Mouse (Mus musculus): ENCODE measurements around the gene Cstad. TPM values are rescaled to one million over a fixed set of nuclear protein-coding genes. Genes with fewer than 3 reads are reported as not detected.

Gene Cstad
- polyA plus RNA-seq, 1 experiment from 2014 or later = 0.83 TPM

GRCm38 (mm10) chr2:30573522-30573921 is 21.3 kb upstream of the Cstad start:
- Histone ChIP-seq H3K36me3 (no peaks in the 10 kb centered on the region), H3K4me2 (no peak overlapping the region), H3K27ac (replicated peaks) (no peak overlapping the region), H3K9me3 (replicated peaks) (no peaks in the 10 kb centered on the region; the same call in 1 of the 2 replicates), H3K9ac (replicated peaks) (no peak overlapping the region), H3K4me3 (replicated peaks) (no peak overlapping the region), H3K27me3 (replicated peaks) (no peaks in the 10 kb centered on the region), H3K4me1 (no peaks in the 10 kb centered on the region)
- 89% methylated on average over 4 of the region's 4 CpGs for WGBS
- no peak for ATAC-seq (ENCODE audit: low FRiP score)

- Histone ChIP-seq H3K27ac (replicated peaks) (no peak overlapping the region), H3K9me3 (replicated peaks) (no peaks in the 10 kb centered on the region; the same call in 1 of the 2 replicates), H3K9ac (replicated peaks) (no peak overlapping the region), H3K36me3 (no peaks in the 10 kb centered on the region), H3K4me3 (replicated peaks) (no peak overlapping the region), H3K27me3 (replicated peaks) (no peaks in the 10 kb centered on the region), H3K4me1 (no peaks in the 10 kb centered on the region), H3K4me2 (no peak overlapping the region)
- no peak for ATAC-seq (ENCODE audit: low FRiP score)
- 91% methylated on average over 9 of the region's 9 CpGs for WGBS
Measured at GRCm38 (mm10) chr2:30577010-30577409, 17.8 kb upstream of the Cstad start.

GRCm38 (mm10) chr2:30578006-30578405 is 16.8 kb upstream of the Cstad start:
- no peak overlapping the region for H3K27ac ChIP-seq (replicated peaks)
- no peaks in the 10 kb centered on the region for H3K4me1 ChIP-seq
- no peaks in the 10 kb centered on the region for H3K36me3 ChIP-seq
- H3K9ac ChIP-seq (replicated peaks) = no peak overlapping the region
- 62% methylated on average over 2 of the region's 2 CpGs for WGBS
- no peaks in the 10 kb centered on the region for H3K27me3 ChIP-seq (replicated peaks)
- no peak for ATAC-seq (ENCODE audit: low FRiP score)
- no peak overlapping the region for H3K4me3 ChIP-seq (replicated peaks)
- H3K9me3 ChIP-seq (replicated peaks) = no peaks in the 10 kb centered on the region; the same call in 1 of the 2 replicates
- no peak overlapping the region for H3K4me2 ChIP-seq

- H3K4me2 ChIP-seq = no peak overlapping the region
- WGBS = 27% methylated on average over 8 of the region's 8 CpGs
- no peaks in the 10 kb centered on the region for H3K9me3 ChIP-seq (replicated peaks)
- ATAC-seq (ENCODE audit: low FRiP score) = no peak
- no peak overlapping the region for H3K9ac ChIP-seq (replicated peaks)
- no peaks in the 10 kb centered on the region for H3K27me3 ChIP-seq (replicated peaks)
- H3K4me3 ChIP-seq (replicated peaks) = no peak overlapping the region
- H3K4me1 ChIP-seq = peaks cover 14% of the 10 kb centered on the region
- H3K27ac ChIP-seq (replicated peaks) = no peak overlapping the region
- no peaks in the 10 kb centered on the region for H3K36me3 ChIP-seq
Measured at GRCm38 (mm10) chr2:30587161-30587560, 7.7 kb upstream of the Cstad start.

DNA sequence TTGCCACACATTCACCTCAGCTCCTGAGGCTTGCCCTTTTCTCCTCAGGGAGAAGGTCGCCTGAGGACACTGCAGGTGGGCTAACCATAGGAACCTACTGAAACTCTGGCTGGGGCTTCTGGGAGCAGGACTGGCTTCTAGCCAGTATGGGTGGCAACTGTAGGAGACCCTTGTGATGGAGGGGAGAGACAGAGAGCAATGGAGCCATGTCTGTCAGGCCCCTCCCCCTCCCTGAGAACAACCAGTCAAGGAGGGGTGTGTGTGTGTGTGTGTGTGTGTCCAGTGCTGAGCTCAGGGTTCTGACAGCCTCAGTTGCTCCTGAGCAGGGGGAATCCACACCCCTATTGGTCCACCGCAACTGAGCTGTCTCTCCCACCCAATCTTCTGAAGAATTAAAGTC is 7.2 kb upstream of the Cstad start:
- Histone ChIP-seq H3K4me3 (replicated peaks) (no peak overlapping the region), H3K27me3 (replicated peaks) (no peaks in the 10 kb centered on the region), H3K36me3 (no peaks in the 10 kb centered on the region), H3K4me1 (peaks cover 14% of the 10 kb centered on the region), H3K27ac (replicated peaks) (no peak overlapping the region), H3K9ac (replicated peaks) (no peak overlapping the region), H3K4me2 (no peak overlapping the region), H3K9me3 (replicated peaks) (no peaks in the 10 kb centered on the region)
- no peak for ATAC-seq (ENCODE audit: low FRiP score)
- WGBS = 63% methylated on average over 2 of the region's 2 CpGs

GRCm38 (mm10) chr2:30588985-30589511 is 5.8 kb upstream of the Cstad start:
- no peak overlapping the region for H3K4me3 ChIP-seq (replicated peaks)
- H3K36me3 ChIP-seq = no peaks in the 10 kb centered on the region
- H3K9ac ChIP-seq (replicated peaks) = no peak overlapping the region
- 87% methylated on average over 4 of the region's 4 CpGs for WGBS
- no peaks in the 10 kb centered on the region for H3K27me3 ChIP-seq (replicated peaks)
- H3K4me1 ChIP-seq = peaks cover 24% of the 10 kb centered on the region
- no peak overlapping the region for H3K4me2 ChIP-seq
- ATAC-seq (ENCODE audit: low FRiP score) = no peak
- H3K9me3 ChIP-seq (replicated peaks) = no peaks in the 10 kb centered on the region
- no peak overlapping the region for H3K27ac ChIP-seq (replicated peaks)

DNA sequence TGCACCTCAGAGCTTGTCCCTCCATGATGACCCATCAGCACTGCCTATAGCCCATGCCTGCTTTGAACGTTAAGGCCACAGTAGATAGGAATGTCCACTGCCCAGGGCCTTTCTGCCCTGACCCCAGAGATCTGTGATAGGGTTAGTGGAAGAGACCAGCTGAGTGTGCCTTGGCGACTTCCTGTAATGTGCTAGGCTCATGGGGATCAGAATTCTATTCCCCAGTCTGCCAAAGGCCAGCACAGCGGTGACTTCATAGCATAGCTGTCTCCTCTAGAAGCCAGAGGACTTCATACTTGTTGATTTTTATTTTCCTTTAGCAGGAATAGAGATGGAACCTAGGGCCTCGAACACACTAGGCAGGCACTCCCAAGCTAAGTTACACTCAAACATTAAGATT is 5.1 kb upstream of the Cstad start:
- Histone ChIP-seq H3K4me1 (peaks cover 32% of the 10 kb centered on the region), H3K27me3 (replicated peaks) (no peaks in the 10 kb centered on the region), H3K4me3 (replicated peaks) (no peak overlapping the region), H3K4me2 (no peak overlapping the region), H3K36me3 (no peaks in the 10 kb centered on the region), H3K27ac (replicated peaks) (no peak overlapping the region), H3K9ac (replicated peaks) (no peak overlapping the region), H3K9me3 (replicated peaks) (no peaks in the 10 kb centered on the region)
- 88% methylated on average over 4 of the region's 4 CpGs for WGBS
- ATAC-seq (ENCODE audit: low FRiP score) = no peak

- no peaks in the 10 kb centered on the region for H3K36me3 ChIP-seq
- H3K4me2 ChIP-seq = peak overlapping the region; percentile 50
- H3K4me3 ChIP-seq (replicated peaks) = 0 out of 2 replicates have a peak overlapping the region, but pooled peaks have one; percentile 1
- 10% methylated on average over 3 of the region's 3 CpGs for WGBS
- H3K4me1 ChIP-seq = peaks cover 40% of the 10 kb centered on the region
- H3K9ac ChIP-seq (replicated peaks) = no peak overlapping the region
- H3K27me3 ChIP-seq (replicated peaks) = no peaks in the 10 kb centered on the region
- peak overlapping the region; percentile 75 for H3K27ac ChIP-seq (replicated peaks)
- ATAC-seq (ENCODE audit: low FRiP score) = peak; percentile 56; the same call in 1 of the 2 replicates
- no peaks in the 10 kb centered on the region for H3K9me3 ChIP-seq (replicated peaks)
Measured at GRCm38 (mm10) chr2:30590909-30591308, 3.9 kb upstream of the Cstad start.

DNA sequence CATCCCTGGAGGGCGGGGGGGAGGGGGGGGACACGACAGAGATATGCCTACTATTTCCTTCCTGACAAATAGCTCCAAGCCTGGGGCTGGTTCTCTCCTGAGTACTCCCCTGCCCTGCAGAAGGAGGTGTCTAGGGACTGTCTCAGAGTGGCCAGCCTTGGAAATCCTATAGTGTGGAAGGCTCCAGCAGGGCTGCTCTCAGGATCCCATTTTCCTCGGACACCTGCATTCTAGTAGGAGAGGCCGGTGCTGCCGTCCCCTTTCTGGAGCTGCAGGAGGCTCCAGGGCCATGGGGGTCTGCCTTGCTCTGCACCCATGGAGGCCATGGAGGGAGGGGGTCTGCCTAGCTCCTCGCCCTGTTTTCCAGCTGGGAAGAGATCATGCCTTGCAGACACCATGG is 2.4 kb upstream of the Cstad start:
- Histone ChIP-seq H3K27me3 (replicated peaks) (no peaks in the 10 kb centered on the region), H3K27ac (replicated peaks) (no peak overlapping the region), H3K4me2 (no peak overlapping the region), H3K9me3 (replicated peaks) (no peaks in the 10 kb centered on the region), H3K4me1 (peaks cover 33% of the 10 kb centered on the region), H3K36me3 (no peaks in the 10 kb centered on the region), H3K4me3 (replicated peaks) (no peak overlapping the region), H3K9ac (replicated peaks) (no peak overlapping the region)
- 78% methylated on average over 6 of the region's 6 CpGs for WGBS
- no peak for ATAC-seq (ENCODE audit: low FRiP score)

DNA sequence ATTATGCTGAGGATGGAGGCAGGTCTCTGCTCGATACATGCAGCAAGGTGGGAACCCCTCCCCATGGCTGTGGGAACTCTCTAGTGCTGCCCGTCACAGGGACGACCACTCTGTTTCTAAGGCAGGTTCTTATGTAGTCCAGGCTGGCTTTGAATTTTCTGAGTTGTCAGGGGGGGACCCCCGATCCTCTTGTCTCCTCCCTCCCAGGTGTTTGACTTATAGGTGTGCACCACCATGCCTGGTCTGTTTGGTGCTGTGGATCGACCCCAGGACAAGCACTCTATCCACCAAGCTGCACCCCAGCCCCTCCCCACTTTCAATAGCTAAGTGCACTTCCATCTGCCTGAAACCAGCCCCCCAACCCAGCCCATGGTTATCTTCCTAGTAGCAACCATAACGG is 1.9 kb upstream of the Cstad start:
- H3K9ac ChIP-seq (replicated peaks) = 0 out of 2 replicates have a peak overlapping the region, but pooled peaks have one; percentile 54
- H3K4me2 ChIP-seq = no peak overlapping the region
- peaks cover 31% of the 10 kb centered on the region for H3K4me1 ChIP-seq
- peak overlapping the region; percentile 99 for H3K27ac ChIP-seq (replicated peaks)
- no peaks in the 10 kb centered on the region for H3K9me3 ChIP-seq (replicated peaks)
- H3K27me3 ChIP-seq (replicated peaks) = no peaks in the 10 kb centered on the region
- ATAC-seq (ENCODE audit: low FRiP score) = no peak
- H3K4me3 ChIP-seq (replicated peaks) = no peak overlapping the region
- H3K36me3 ChIP-seq = no peaks in the 10 kb centered on the region
- WGBS = 85% methylated on average over 6 of the region's 6 CpGs

DNA sequence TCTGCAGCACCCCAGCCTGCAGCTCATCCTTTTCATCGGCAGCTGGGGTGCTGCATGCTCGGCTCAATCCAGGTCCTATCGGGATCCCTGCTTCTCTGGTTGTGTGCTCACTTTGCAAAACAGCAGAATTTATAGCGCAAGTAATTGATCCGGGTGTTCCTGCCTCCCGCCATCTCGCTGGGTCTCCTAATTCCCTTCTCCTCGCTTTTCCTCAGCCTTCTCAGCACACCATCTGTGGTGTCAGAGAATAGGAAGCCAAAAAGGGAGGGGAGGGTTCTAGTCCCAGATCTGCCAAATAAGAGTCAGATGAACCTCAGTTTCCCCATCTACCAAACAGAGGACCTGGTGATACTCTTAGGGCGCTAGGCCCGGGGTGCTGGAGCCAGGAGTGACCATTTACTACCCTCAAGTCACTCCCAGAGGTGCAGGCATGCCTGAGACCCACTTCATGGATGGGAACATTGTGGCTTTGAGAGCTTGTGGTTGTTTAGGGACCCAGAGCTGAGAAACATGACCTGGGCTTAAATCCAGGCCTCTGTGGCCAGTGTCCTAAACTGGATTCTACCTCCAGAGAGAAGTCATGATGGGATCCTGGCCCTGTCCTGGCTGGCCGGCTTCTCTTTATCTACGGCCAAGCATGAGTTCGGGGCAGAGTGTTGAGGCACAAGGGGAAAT is 1.1 kb upstream of the Cstad start:
- Histone ChIP-seq H3K4me1 (peaks cover 31% of the 10 kb centered on the region), H3K9me3 (replicated peaks) (no peaks in the 10 kb centered on the region), H3K9ac (replicated peaks) (peak overlapping the region; percentile 54), H3K27me3 (replicated peaks) (no peaks in the 10 kb centered on the region), H3K4me3 (replicated peaks) (no peak overlapping the region), H3K36me3 (no peaks in the 10 kb centered on the region), H3K4me2 (peak overlapping the region; percentile 67; the same call in 1 of the 2 replicates), H3K27ac (replicated peaks) (peak overlapping the region; percentile 99)
- WGBS = 63% methylated on average over 13 of the region's 13 CpGs
- no peak for ATAC-seq (ENCODE audit: low FRiP score)

GRCm38 (mm10) chr2:30595796-30596195 is 956 bp downstream of the Cstad start:
- no peak overlapping the region for H3K4me3 ChIP-seq (replicated peaks)
- no peaks in the 10 kb centered on the region for H3K36me3 ChIP-seq
- peak overlapping the region; percentile 67 for H3K4me2 ChIP-seq
- peaks cover 41% of the 10 kb centered on the region for H3K4me1 ChIP-seq
- H3K9ac ChIP-seq (replicated peaks) = no peak overlapping the region
- ATAC-seq (ENCODE audit: low FRiP score) = no peak
- no peaks in the 10 kb centered on the region for H3K9me3 ChIP-seq (replicated peaks)
- H3K27ac ChIP-seq (replicated peaks) = peak overlapping the region; percentile 99; the same call in 1 of the 2 replicates
- no peaks in the 10 kb centered on the region for H3K27me3 ChIP-seq (replicated peaks)
- 88% methylated on average over 4 of the region's 4 CpGs for WGBS
